Mouse (Mus musculus) liver, postnatal 0 days (tissue): ENCODE data around the gene Vps25.
A peak's percentile ranks its signal among the peaks of the same experiment; 100 is the strongest.

ENCODE experiments used
- CTCF ChIP-seq: sonication (generic); IDR thresholded peaks from 2 replicates; pipeline ENCODE4 v1.5.1; 2016; ENCODE audit warnings: antibody characterized with exemption, low read depth
- EP300 ChIP-seq: IDR thresholded peaks from 2 replicates; pipeline ENCODE4 v1.6.1; 2016; ENCODE audit warnings: antibody characterized with exemption, low read depth, mild to moderate bottlenecking

- TF ChIP-seq CTCF (peak; percentile 83), EP300 (peak; percentile 18; the same call in 1 of the 2 replicates)
These were observed 5.1 kb upstream of the Vps25 start for GRCm38 (mm10) chr11:101248258-101248994.
